Mouse (Mus musculus) neural tube, embryonic 14.5 days (tissue): ENCODE measurements around the gene Eif2b3. TPM values are rescaled to one million over a fixed set of nuclear protein-coding genes. Genes with fewer than 3 reads are reported as not detected.

Experiments
- ATAC-seq: fragments of 200-750 bp; cut with Nextera tagmentation; 2 replicates; pipeline ENCODE4 v1.8.0; 2017; ENCODE audit warnings: low read depth, mild to moderate bottlenecking, moderate TSS enrichment, moderate library complexity
- H3K27ac ChIP-seq: fragments of 300-500 bp; sonication (generic); 2 replicates; pipeline ENCODE4 v1.5.1; 2014; ENCODE audit warnings: low read depth, mild to moderate bottlenecking, control low read depth, low read length, moderate library complexity, mixed read lengths
- H3K27me3 ChIP-seq: fragments of 300-500 bp; sonication (generic); 2 replicates; pipeline ENCODE4 v1.6.1; 2014; ENCODE audit warnings: low read length; ENCODE audit not compliant: control insufficient read depth, insufficient read depth
- H3K36me3 ChIP-seq: fragments of 300-500 bp; sonication (generic); 2 replicates; pipeline ENCODE4 v1.6.1; 2014; ENCODE audit warnings: low read length, mixed read lengths; ENCODE audit not compliant: control insufficient read depth, insufficient read depth
- H3K4me1 ChIP-seq: fragments of 300-500 bp; sonication (generic); 2 replicates; pipeline ENCODE4 v1.6.1; 2014; ENCODE audit warnings: low read length; ENCODE audit not compliant: control insufficient read depth, insufficient read depth
- H3K4me2 ChIP-seq: fragments of 300-500 bp; sonication (generic); 2 replicates; pipeline ENCODE4 v1.6.1; 2014; ENCODE audit warnings: mild to moderate bottlenecking, low read depth, low read length, control low read depth
- H3K4me3 ChIP-seq: fragments of 300-500 bp; sonication (generic); 2 replicates; pipeline ENCODE4 v1.5.1; 2014; ENCODE audit warnings: low read depth, low read length, control low read depth, mixed read lengths
- H3K9ac ChIP-seq: fragments of 300-500 bp; sonication (generic); replicated peaks from 2 replicates; pipeline ENCODE4 v1.6.1; 2014; ENCODE audit warnings: low read depth, mild to moderate bottlenecking, control low read depth, low read length, mixed read lengths
- H3K9me3 ChIP-seq: fragments of 300-500 bp; sonication (generic); 2 replicates; pipeline ENCODE4 v1.6.1; 2016; ENCODE audit warnings: low read length; ENCODE audit not compliant: control insufficient read depth
- WGBS: fragments of 180-500 bp; shearing (Covaris S2); extraction: QIAGEN DNeasy Blood & Tissue Kit; methylation state at CpG from one replicate; pipeline ENCODE4 v1.1.7; 2014; 5-methylcytosine and 5-hydroxymethylcytosine counted together
- polyA plus RNA-seq: library from polyadenylated mRNA; unstranded; fragments of >200 nt; fragmentation: Nextera tagmentation; extraction: Ambion mirVana; gene quantifications from 2 replicates; pipeline ENCODE4 v1.2.1, GENCODE M21; 2014

The Eif2b3 gene
- polyA plus RNA-seq, 1 experiment from 2014 or later, result 54.6 TPM

- WGBS, result 93% methylated on average over 25 of the region's 25 CpGs
- ATAC-seq, result no peak
Measured at GRCm38 (mm10) chr4:117109330-117109729, 90.1 kb downstream of the Eif2b3 start.

GRCm38 (mm10) chr4:117110249-117110648 is 91.0 kb downstream of the Eif2b3 start:
- Histone ChIP-seq H3K4me2 (no peak overlapping the region), H3K9ac (no peak overlapping the region), H3K4me1 (no peaks in the 10 kb centered on the region), H3K27ac (no peak overlapping the region), H3K27me3 (no peaks in the 10 kb centered on the region), H3K36me3 (peaks cover 17% of the 10 kb centered on the region), H3K9me3 (no peaks in the 10 kb centered on the region), H3K4me3 (no peak overlapping the region)
- no peak for ATAC-seq
- 94% methylated on average over 13 of the region's 13 CpGs for WGBS

More at GRCm38 (mm10) chr4:117109330-117109729, 90.1 kb downstream of the Eif2b3 start:
- H3K9ac ChIP-seq, result no peak overlapping the region
- peaks cover 17% of the 10 kb centered on the region for H3K36me3 ChIP-seq
- no peak overlapping the region for H3K4me3 ChIP-seq
- no peak overlapping the region for H3K27ac ChIP-seq
- no peaks in the 10 kb centered on the region for H3K4me1 ChIP-seq
- no peak overlapping the region for H3K4me2 ChIP-seq
- no peaks in the 10 kb centered on the region for H3K27me3 ChIP-seq
- no peaks in the 10 kb centered on the region for H3K9me3 ChIP-seq

- Histone ChIP-seq H3K4me3 (no peak overlapping the region), H3K36me3 (peaks cover 17% of the 10 kb centered on the region), H3K9me3 (no peaks in the 10 kb centered on the region), H3K9ac (no peak overlapping the region), H3K27ac (no peak overlapping the region), H3K4me1 (no peaks in the 10 kb centered on the region), H3K27me3 (no peaks in the 10 kb centered on the region), H3K4me2 (no peak overlapping the region)
- WGBS, result 93% methylated on average over 10 of the region's 11 CpGs
- ATAC-seq, result no peak
Measured at GRCm38 (mm10) chr4:117110985-117111384, 91.8 kb downstream of the Eif2b3 start.

- no peaks in the 10 kb centered on the region for H3K4me1 ChIP-seq
- no peak for ATAC-seq
- H3K9ac ChIP-seq, result no peak overlapping the region
- H3K4me2 ChIP-seq, result no peak overlapping the region
- 89% methylated on average over 1 of the region's 1 CpGs for WGBS
- no peaks in the 10 kb centered on the region for H3K27me3 ChIP-seq
- no peaks in the 10 kb centered on the region for H3K9me3 ChIP-seq
- H3K27ac ChIP-seq, result no peak overlapping the region
- H3K4me3 ChIP-seq, result no peak overlapping the region
- H3K36me3 ChIP-seq, result peaks cover 13% of the 10 kb centered on the region
Measured at GRCm38 (mm10) chr4:117113237-117113636, 94.0 kb downstream of the Eif2b3 start.

- Histone ChIP-seq H3K36me3 (peaks cover 5% of the 10 kb centered on the region), H3K4me1 (peaks cover 5% of the 10 kb centered on the region; the same call in 1 of the 2 replicates), H3K4me3 (no peak overlapping the region), H3K27me3 (no peaks in the 10 kb centered on the region), H3K4me2 (no peak overlapping the region), H3K27ac (no peak overlapping the region), H3K9me3 (no peaks in the 10 kb centered on the region), H3K9ac (no peak overlapping the region)
- no peak for ATAC-seq
- 88% methylated on average over 5 of the region's 5 CpGs for WGBS
Measured at GRCm38 (mm10) chr4:117115592-117115991, 96.4 kb downstream of the Eif2b3 start.

- H3K27ac ChIP-seq, result no peak overlapping the region
- H3K36me3 ChIP-seq, result no peaks in the 10 kb centered on the region; the same call in 1 of the 2 replicates
- H3K4me1 ChIP-seq, result peaks cover 5% of the 10 kb centered on the region; the same call in 1 of the 2 replicates
- H3K4me3 ChIP-seq, result no peak overlapping the region
- H3K9ac ChIP-seq, result no peak overlapping the region
- 97% methylated on average over 7 of the region's 7 CpGs for WGBS
- no peaks in the 10 kb centered on the region for H3K27me3 ChIP-seq
- H3K4me2 ChIP-seq, result no peak overlapping the region
- no peak for ATAC-seq
- no peaks in the 10 kb centered on the region for H3K9me3 ChIP-seq
Measured at GRCm38 (mm10) chr4:117117931-117118330, 98.7 kb downstream of the Eif2b3 start.

GRCm38 (mm10) chr4:117119636-117120035 is 100.4 kb downstream of the Eif2b3 start:
- peak overlapping the region; percentile 73 for H3K9ac ChIP-seq
- WGBS, result 72% methylated on average over 5 of the region's 5 CpGs

GRCm38 (mm10) chr4:117120052-117120444 is 100.8 kb downstream of the Eif2b3 start:
- peaks cover 7% of the 10 kb centered on the region; the same call in 1 of the 2 replicates for H3K4me1 ChIP-seq
- H3K27me3 ChIP-seq, result no peaks in the 10 kb centered on the region
- H3K36me3 ChIP-seq, result no peaks in the 10 kb centered on the region
- peak overlapping the region; percentile 75 for H3K4me2 ChIP-seq
- peak; percentile 18 for ATAC-seq
- 5% methylated on average over 10 of the region's 10 CpGs for WGBS
- peak overlapping the region; percentile 66 for H3K4me3 ChIP-seq
- H3K9me3 ChIP-seq, result no peaks in the 10 kb centered on the region
- peak overlapping the region; percentile 95 for H3K27ac ChIP-seq
- H3K9ac ChIP-seq, result peak overlapping the region; percentile 73

More at GRCm38 (mm10) chr4:117119636-117120035, 100.4 kb downstream of the Eif2b3 start:
- H3K4me3 ChIP-seq, result peak overlapping the region; percentile 66
- no peaks in the 10 kb centered on the region for H3K9me3 ChIP-seq
- H3K4me2 ChIP-seq, result peak overlapping the region; percentile 75
- H3K27me3 ChIP-seq, result no peaks in the 10 kb centered on the region
- H3K36me3 ChIP-seq, result no peaks in the 10 kb centered on the region
- ATAC-seq, result 0 out of 2 replicates have a peak, but pooled peaks have one; percentile 9
- H3K4me1 ChIP-seq, result peaks cover 5% of the 10 kb centered on the region; the same call in 1 of the 2 replicates
- peak overlapping the region; percentile 95 for H3K27ac ChIP-seq

GRCm38 (mm10) chr4:117120445-117121414 is 101.5 kb downstream of the Eif2b3 start:
- under 1% methylated on average over 69 of the region's 69 CpGs for WGBS
- Histone ChIP-seq H3K4me1 (peaks cover 14% of the 10 kb centered on the region; the same call in 1 of the 2 replicates), H3K9ac (peak overlapping the region; percentile 73), H3K4me2 (peak overlapping the region; percentile 75), H3K9me3 (no peaks in the 10 kb centered on the region), H3K4me3 (peak overlapping the region; percentile 66), H3K27me3 (no peaks in the 10 kb centered on the region), H3K27ac (peak overlapping the region; percentile 95), H3K36me3 (no peaks in the 10 kb centered on the region)
- peak; percentile 94 for ATAC-seq
